Mouse (Mus musculus): ENCODE data around the gene Itpr1. TPM values are rescaled to one million over a fixed set of nuclear protein-coding genes. Genes with fewer than 3 reads are reported as not detected.

Gene Itpr1
- polyA plus RNA-seq, 2 experiments: 10.7 to 17.1 TPM

- Histone ChIP-seq H3K27ac (replicated peaks; ENCODE audit: low read depth, low read length) (no peak overlapping the region), H3K9me3 (ENCODE audit: control insufficient read depth, low read length) (no peaks in the 10 kb centered on the region), H3K4me2 (replicated peaks; ENCODE audit: low read depth, low read length, severe bottlenecking) (no peak overlapping the region), H3K36me3 (ENCODE audit: control insufficient read depth, insufficient read depth, low read length) (peaks cover 8% of the 10 kb centered on the region; the same call in 1 of the 2 replicates), H3K4me3 (replicated peaks; ENCODE audit: low read length) (no peak overlapping the region), H3K27me3 (ENCODE audit: control insufficient read depth, insufficient read depth, low read length) (no peaks in the 10 kb centered on the region), H3K9ac (ENCODE audit: low read depth, low read length, severe bottlenecking) (no peak overlapping the region), H3K4me1 (ENCODE audit: control insufficient read depth, insufficient read depth, low read length) (no peaks in the 10 kb centered on the region)
- ATAC-seq (ENCODE audit: low FRiP score, low read depth) (peak; percentile 82), DNase-seq (ENCODE audit: low spot score) (peak; percentile 48)
- 49% methylated on average over 8 of the region's 8 CpGs for WGBS
- TF ChIP-seq POLR2A (IDR thresholded peaks at IDR 0.05; ENCODE audit: borderline replicate concordance, extremely low read depth, insufficient read depth, insufficient read length): no peak
These were observed 204.6 kb downstream of the Itpr1 start for GRCm38 (mm10) chr6:108417508-108417907.

DNA sequence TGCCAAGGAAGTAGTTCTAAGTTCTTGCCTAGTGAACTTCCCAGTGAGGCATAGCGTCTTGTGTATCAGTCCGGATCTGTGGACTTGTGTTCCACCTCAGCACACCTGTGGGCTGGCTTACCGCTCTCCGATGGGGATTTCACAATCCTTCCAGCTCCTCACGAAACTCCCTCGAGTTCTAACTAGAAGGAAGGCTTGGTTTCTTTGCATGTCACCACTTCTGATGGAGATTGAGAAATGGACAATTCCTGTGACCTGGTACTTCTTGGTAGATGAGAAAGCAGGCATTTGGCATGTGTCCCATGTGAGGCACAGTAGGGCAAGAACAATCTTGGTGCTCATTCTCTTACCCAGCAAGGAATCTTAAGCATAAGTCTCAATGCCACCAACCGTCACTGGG lies 205.3 kb downstream of the Itpr1 start:
- no peak for TF ChIP-seq POLR2A (IDR thresholded peaks at IDR 0.05; ENCODE audit: borderline replicate concordance, extremely low read depth, insufficient read depth, insufficient read length)
- DNase-seq (ENCODE audit: low spot score) (no peak), ATAC-seq (ENCODE audit: low FRiP score, low read depth) (no peak)
- no peaks in the 10 kb centered on the region for H3K4me1 ChIP-seq (ENCODE audit: control insufficient read depth, insufficient read depth, low read length)
- no peak overlapping the region for H3K4me2 ChIP-seq (replicated peaks; ENCODE audit: low read depth, low read length, severe bottlenecking)
- 89% methylated on average over 7 of the region's 7 CpGs for WGBS
- H3K36me3 ChIP-seq (ENCODE audit: control insufficient read depth, insufficient read depth, low read length): peaks cover 8% of the 10 kb centered on the region; the same call in 1 of the 2 replicates
- H3K9me3 ChIP-seq (ENCODE audit: control insufficient read depth, low read length): no peaks in the 10 kb centered on the region
- no peak overlapping the region for H3K27ac ChIP-seq (replicated peaks; ENCODE audit: low read depth, low read length)
- no peak overlapping the region for H3K9ac ChIP-seq (ENCODE audit: low read depth, low read length, severe bottlenecking)
- H3K4me3 ChIP-seq (replicated peaks; ENCODE audit: low read length): no peak overlapping the region
- H3K27me3 ChIP-seq (ENCODE audit: control insufficient read depth, insufficient read depth, low read length): no peaks in the 10 kb centered on the region

DNA sequence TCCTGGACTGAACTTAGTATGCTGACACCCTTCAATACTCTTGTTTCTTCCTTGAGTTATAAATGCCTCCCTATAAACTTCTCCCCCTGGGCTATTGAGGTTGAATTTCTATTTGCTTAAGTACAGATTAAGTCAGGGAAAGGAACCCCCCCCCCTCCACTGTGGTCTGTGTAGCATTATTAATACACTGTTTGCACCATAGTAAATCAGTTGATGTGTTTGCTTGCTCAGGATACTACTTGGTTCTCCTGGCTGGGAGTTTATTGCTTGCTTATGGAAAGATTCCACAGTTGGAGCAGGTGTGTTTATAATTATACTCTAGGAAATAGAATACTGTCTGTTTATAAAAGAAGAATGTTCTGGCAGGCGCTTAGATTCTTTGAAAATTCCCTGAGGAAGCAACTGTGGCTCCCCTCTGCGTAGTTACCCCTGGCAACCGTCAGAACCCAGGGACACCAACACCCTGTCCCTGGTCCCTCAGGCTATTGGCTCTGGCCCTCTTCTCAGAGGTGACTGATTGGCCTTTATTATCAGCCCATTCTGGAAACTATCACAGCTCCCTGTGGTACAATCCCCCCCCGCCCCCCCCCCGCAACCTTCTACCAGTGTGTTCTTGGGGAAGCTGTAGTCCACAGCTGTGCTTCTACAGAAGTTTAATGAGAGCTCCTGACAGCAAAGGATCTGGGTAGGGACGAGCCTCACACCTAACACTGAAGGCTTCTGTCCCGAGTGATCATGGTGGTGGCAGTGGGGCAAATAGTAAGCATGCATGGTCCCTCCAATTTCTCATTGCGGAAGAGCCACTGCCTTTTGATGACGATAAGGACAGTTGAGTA lies 212.1 kb downstream of the Itpr1 start:
- Histone ChIP-seq H3K9ac (ENCODE audit: low read depth, low read length, severe bottlenecking) (no peak overlapping the region), H3K27ac (replicated peaks; ENCODE audit: low read depth, low read length) (no peak overlapping the region), H3K9me3 (ENCODE audit: control insufficient read depth, low read length) (no peaks in the 10 kb centered on the region), H3K36me3 (ENCODE audit: control insufficient read depth, insufficient read depth, low read length) (0 out of 2 replicates have a peak, but pooled peaks cover 5% of the 10 kb centered on the region), H3K4me1 (ENCODE audit: control insufficient read depth, insufficient read depth, low read length) (peaks cover 20% of the 10 kb centered on the region), H3K4me2 (replicated peaks; ENCODE audit: low read depth, low read length, severe bottlenecking) (no peak overlapping the region), H3K27me3 (ENCODE audit: control insufficient read depth, insufficient read depth, low read length) (no peaks in the 10 kb centered on the region), H3K4me3 (replicated peaks; ENCODE audit: low read length) (no peak overlapping the region)
- no peak for TF ChIP-seq POLR2A (IDR thresholded peaks at IDR 0.05; ENCODE audit: borderline replicate concordance, extremely low read depth, insufficient read depth, insufficient read length)
- 42% methylated on average over 9 of the region's 9 CpGs for WGBS
- ATAC-seq (ENCODE audit: low FRiP score, low read depth) (peak; percentile 73), DNase-seq (ENCODE audit: low spot score) (peak; percentile 54)

DNA sequence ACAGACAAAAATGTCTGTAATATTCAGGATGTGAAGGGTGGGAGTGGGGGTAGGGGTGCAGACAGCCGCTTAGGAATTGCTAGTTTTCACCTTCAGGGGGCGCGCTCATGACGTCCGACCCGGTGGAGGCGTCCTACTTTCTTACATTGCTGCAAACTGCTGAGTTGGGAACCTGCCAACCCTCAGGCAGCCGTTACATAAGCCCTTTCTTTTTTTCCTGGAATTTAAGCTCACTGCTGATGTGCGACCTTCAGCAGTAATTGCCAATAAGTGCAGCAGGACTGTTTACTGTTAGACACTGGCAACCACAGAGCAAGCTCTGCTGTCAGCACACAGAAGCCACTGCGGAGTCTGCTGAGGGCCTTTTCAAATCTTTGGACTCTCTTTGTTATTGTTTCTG lies 213.9 kb downstream of the Itpr1 start:
- peak; percentile 77 for ATAC-seq (ENCODE audit: low FRiP score, low read depth)
- Histone ChIP-seq H3K4me1 (ENCODE audit: control insufficient read depth, insufficient read depth, low read length) (peaks cover 20% of the 10 kb centered on the region), H3K27me3 (ENCODE audit: control insufficient read depth, insufficient read depth, low read length) (no peaks in the 10 kb centered on the region), H3K9ac (ENCODE audit: low read depth, low read length, severe bottlenecking) (no peak overlapping the region), H3K27ac (replicated peaks; ENCODE audit: low read depth, low read length) (no peak overlapping the region), H3K4me2 (replicated peaks; ENCODE audit: low read depth, low read length, severe bottlenecking) (no peak overlapping the region; the same call in 1 of the 2 replicates), H3K9me3 (ENCODE audit: control insufficient read depth, low read length) (no peaks in the 10 kb centered on the region), H3K4me3 (replicated peaks; ENCODE audit: low read length) (no peak overlapping the region), H3K36me3 (ENCODE audit: control insufficient read depth, insufficient read depth, low read length) (no peaks in the 10 kb centered on the region)
- no peak for TF ChIP-seq POLR2A (IDR thresholded peaks at IDR 0.05; ENCODE audit: borderline replicate concordance, extremely low read depth, insufficient read depth, insufficient read length)
- DNase-seq (ENCODE audit: low spot score): peak; percentile 89
- 12% methylated on average over 10 of the region's 10 CpGs for WGBS

- H3K36me3 ChIP-seq (ENCODE audit: control insufficient read depth, insufficient read depth, low read length): no peaks in the 10 kb centered on the region
- ATAC-seq (ENCODE audit: low FRiP score, low read depth) (no peak), DNase-seq (ENCODE audit: low spot score) (no peak)
- H3K9me3 ChIP-seq (ENCODE audit: control insufficient read depth, low read length): no peaks in the 10 kb centered on the region
- peaks cover 20% of the 10 kb centered on the region for H3K4me1 ChIP-seq (ENCODE audit: control insufficient read depth, insufficient read depth, low read length)
- H3K9ac ChIP-seq (ENCODE audit: low read depth, low read length, severe bottlenecking): no peak overlapping the region
- no peaks in the 10 kb centered on the region for H3K27me3 ChIP-seq (ENCODE audit: control insufficient read depth, insufficient read depth, low read length)
- no peak overlapping the region for H3K27ac ChIP-seq (replicated peaks; ENCODE audit: low read depth, low read length)
- TF ChIP-seq POLR2A (IDR thresholded peaks at IDR 0.05; ENCODE audit: borderline replicate concordance, extremely low read depth, insufficient read depth, insufficient read length): no peak
- no peak overlapping the region for H3K4me2 ChIP-seq (replicated peaks; ENCODE audit: low read depth, low read length, severe bottlenecking)
- H3K4me3 ChIP-seq (replicated peaks; ENCODE audit: low read length): no peak overlapping the region
- WGBS: 74% methylated on average over 3 of the region's 3 CpGs
These were observed 215.5 kb downstream of the Itpr1 start for GRCm38 (mm10) chr6:108428383-108428782.
